Mouse (Mus musculus): ENCODE measurements at regions not wholly inside any gene's neighbourhood (a gene's known extent, or its start where the extent isn't known, plus 50 kb on each side); places are given as distances from the start of the nearest gene placed in this dataset.

GRCm38 (mm10) chr3:79996803-79997202, 112.5 kb downstream of the Fam198b start:
- TF ChIP-seq MAX (IDR thresholded peaks at IDR 0.05) (no peak), MYOG (IDR thresholded peaks at IDR 0.05; ENCODE audit: control insufficient read depth, extremely low read depth, insufficient read length) (no peak), CTCF (IDR thresholded peaks at IDR 0.05; ENCODE audit: control insufficient read depth, insufficient read depth, insufficient read length) (no peak), USF1 (IDR thresholded peaks at IDR 0.05; ENCODE audit: low read depth) (no peak), MYOD1 (IDR thresholded peaks at IDR 0.05; ENCODE audit: control insufficient read depth, insufficient read length, low read depth) (no peak)

Measured in C2C12 (cell line).